Mouse (Mus musculus) cerebellum, adult 2 months (tissue): Measurements from ENCODE around the gene Pdia4. TPM values are rescaled to one million over a fixed set of nuclear protein-coding genes. Genes with fewer than 3 reads are reported as not detected.
"Not testable (repeated sequence)": the region's sequence is repeated elsewhere in the genome, so short reads cannot be mapped to it uniquely, and the experiment has no call there.

ENCODE experiments used
- DNase-seq, 2 experiments: peaks; one replicate each; pipeline ENCODE4 v3.0.0; 2021
- H3K27ac ChIP-seq: fragments of 200-500 bp; 2 replicates; pipeline ENCODE4 v1.5.1; 2012; ENCODE audit warnings: low read length, control low read depth, inconsistent platforms; ENCODE audit not compliant: insufficient read depth
- H3K27me3 ChIP-seq: fragments of 200-500 bp; 2 replicates; pipeline ENCODE4 v1.6.1; 2012; ENCODE audit warnings: inconsistent platforms, mild to moderate bottlenecking, low read length, moderate library complexity; ENCODE audit not compliant: control insufficient read depth, insufficient read depth
- H3K4me1 ChIP-seq: fragments of 200-500 bp; 2 replicates; pipeline ENCODE4 v1.6.1; 2011; ENCODE audit warnings: low read length; ENCODE audit not compliant: control insufficient read depth, insufficient read depth
- H3K4me3 ChIP-seq: fragments of 200-500 bp; replicated peaks from 2 replicates; pipeline ENCODE3; 2011; ENCODE audit warnings: mild to moderate bottlenecking, low read depth, low read length, control low read depth; ENCODE audit not compliant: insufficient read depth
- WGBS: fragments of 180-500 bp; shearing (Covaris S2); methylation state at CpG from one replicate; pipeline ENCODE4 v1.1.7; 2018; 5-methylcytosine and 5-hydroxymethylcytosine counted together
- polyA plus RNA-seq: library from polyadenylated mRNA; depleted of rRNA; stranded (reverse); fragments of >200 nt; gene quantifications from 2 replicates; pipeline ENCODE4 v1.2.3, GENCODE M21; 2012; rRNA removed

Gene Pdia4
- polyA plus RNA-seq, 1 experiment = 31.9 TPM

- peak; percentile 14 to 24 for DNase-seq
- WGBS = 83% methylated on average over 9 of the region's 10 CpGs
- H3K27ac ChIP-seq, H3K4me3 ChIP-seq, H3K4me1 ChIP-seq, H3K27me3 ChIP-seq: not testable (repeated sequence)
These were observed 50.5 kb downstream of the Pdia4 start for GRCm38 (mm10) chr6:47762686-47763085.

- DNase-seq = peak in 1 of 2 experiments; percentile 5
- 86% methylated on average over 14 of the region's 16 CpGs for WGBS
- H3K27me3 ChIP-seq, H3K4me1 ChIP-seq, H3K4me3 ChIP-seq, H3K27ac ChIP-seq: not testable (repeated sequence)
These were observed 53.8 kb downstream of the Pdia4 start for GRCm38 (mm10) chr6:47759406-47759805.

- WGBS = 3% methylated on average over 20 of the region's 38 CpGs
- H3K4me3 ChIP-seq = not testable (repeated sequence)
These were observed 55.4 kb downstream of the Pdia4 start for GRCm38 (mm10) chr6:47757849-47758248.

GRCm38 (mm10) chr6:47757429-47757828 lies 55.8 kb downstream of the Pdia4 start:
- WGBS = 0% methylated on average over 11 of the region's 22 CpGs
- H3K27me3 ChIP-seq, H3K4me3 ChIP-seq, H3K4me1 ChIP-seq, H3K27ac ChIP-seq: not testable (repeated sequence)
- peak; percentile 7 to 20 for DNase-seq

More at GRCm38 (mm10) chr6:47757849-47758248, 55.4 kb downstream of the Pdia4 start:
- not testable (repeated sequence) for H3K27ac ChIP-seq, H3K4me1 ChIP-seq, H3K27me3 ChIP-seq
- DNase-seq = peak; percentile 84 to 93

- DNase-seq, H3K4me3 ChIP-seq, H3K27me3 ChIP-seq, H3K27ac ChIP-seq, H3K4me1 ChIP-seq: not testable (repeated sequence)
- WGBS = under 1% methylated on average over 14 of the region's 44 CpGs
These were observed 60.1 kb downstream of the Pdia4 start for GRCm38 (mm10) chr6:47753144-47753543.

- H3K27me3 ChIP-seq, H3K4me3 ChIP-seq, H3K4me1 ChIP-seq, H3K27ac ChIP-seq: not testable (repeated sequence)
- peak; percentile 88 to 97 for DNase-seq
- WGBS = 3% methylated on average over 14 of the region's 25 CpGs
These were observed 64.9 kb downstream of the Pdia4 start for GRCm38 (mm10) chr6:47748306-47748705.

GRCm38 (mm10) chr6:47747886-47748285 lies 65.3 kb downstream of the Pdia4 start:
- not testable (repeated sequence) for H3K27ac ChIP-seq, H3K4me3 ChIP-seq, DNase-seq, H3K4me1 ChIP-seq, H3K27me3 ChIP-seq
- 87% methylated on average over 4 of the region's 8 CpGs for WGBS

Other genes starting within 250 kb of the Pdia4 start
- gene Ezh2, start 218.1 kb downstream of the Pdia4 start, polyA plus RNA-seq = 24.3 and 24.4 TPM in 2 replicates
- 2.9 and 3.0 TPM in 2 replicates for gene Zfp786, start 17.4 kb upstream of the Pdia4 start, polyA plus RNA-seq
- gene Zfp398, start 22.2 kb upstream of the Pdia4 start, polyA plus RNA-seq = 20.0 and 21.2 TPM in 2 replicates
- 14.0 and 16.6 TPM in 2 replicates for gene Zfp282, start 63.8 kb upstream of the Pdia4 start, polyA plus RNA-seq
- gene Zfp212, start 107.0 kb upstream of the Pdia4 start, polyA plus RNA-seq = 17.2 and 19.0 TPM in 2 replicates
- 34.4 and 35.1 TPM in 2 replicates for gene Zfp956, start 140.0 kb upstream of the Pdia4 start, polyA plus RNA-seq
- 27.6 and 35.2 TPM in 2 replicates for gene Zfp777, start 235.5 kb upstream of the Pdia4 start, polyA plus RNA-seq